Mouse (Mus musculus) lung, postnatal 25 days (tissue): ENCODE measurements around the gene Slc24a3.

Source experiments
- DNase-seq: peaks from one replicate; pipeline ENCODE4 v3.0.0; 2022; ENCODE audit warnings: low spot score

Slc24a3 gene

DNA sequence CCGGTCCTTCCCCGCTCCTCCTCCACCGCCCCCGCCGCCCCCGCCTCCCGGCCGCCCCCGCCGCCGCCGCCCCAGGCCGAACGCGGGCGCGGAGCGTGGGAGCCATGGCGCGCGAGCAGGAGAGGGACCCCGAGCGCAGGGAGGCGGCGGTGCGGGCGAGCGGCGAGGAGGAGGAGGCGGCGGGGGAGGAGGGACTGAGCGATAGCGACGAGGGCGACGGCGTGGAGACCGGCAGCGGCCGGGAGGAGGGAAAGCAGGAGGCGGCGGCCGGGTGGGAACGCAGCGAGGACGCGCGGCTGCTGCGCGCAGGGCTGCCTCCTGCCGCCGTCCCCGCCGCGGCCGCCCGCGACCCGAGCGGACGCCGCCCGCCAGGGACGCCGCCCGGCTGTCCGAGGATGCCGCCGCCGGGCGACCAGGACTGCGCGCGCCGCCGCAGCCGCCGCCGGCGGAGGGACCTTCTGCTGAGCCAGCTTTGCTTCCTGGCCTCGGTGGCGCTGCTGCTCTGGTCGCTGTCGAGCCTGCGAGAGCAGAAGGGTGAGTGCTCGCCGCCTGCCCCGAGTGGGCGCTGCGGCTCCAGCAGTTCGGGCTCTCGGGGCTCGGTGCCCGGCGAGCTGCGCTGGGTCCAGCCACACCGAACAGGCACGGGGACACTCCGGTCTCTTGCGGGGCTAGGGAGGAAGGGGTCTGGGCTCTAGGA, at the start of gene Slc24a3:
Gene Slc24a3, plus strand, starts transcription at position 91 of the 697 bp plus-strand sequence.
- peak; percentile 84 for DNase-seq

DNA sequence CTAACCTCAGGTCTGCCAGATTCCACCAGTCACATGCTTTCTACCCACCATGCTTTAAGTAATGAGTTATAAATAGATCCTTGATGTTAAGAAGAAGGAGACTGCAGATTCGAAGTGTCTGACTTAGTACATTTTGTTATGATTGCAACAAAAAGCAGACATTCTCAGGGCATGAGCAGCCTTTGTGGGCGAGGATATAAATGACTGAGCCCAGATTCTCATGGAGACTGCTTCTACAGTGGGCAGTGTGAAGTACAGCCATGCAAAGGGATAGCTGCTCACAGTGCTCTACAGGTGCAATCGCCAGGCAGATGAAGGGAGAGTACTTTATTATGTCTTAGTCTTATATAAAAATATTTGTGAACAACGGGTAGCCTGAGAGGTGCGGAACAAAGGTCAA, 49.8 kb upstream of the Slc24a3 start:
- no peak for DNase-seq

GRCm38 (mm10) chr2:145127747-145128146, 39.8 kb upstream of the Slc24a3 start:
- DNase-seq: no peak

DNA sequence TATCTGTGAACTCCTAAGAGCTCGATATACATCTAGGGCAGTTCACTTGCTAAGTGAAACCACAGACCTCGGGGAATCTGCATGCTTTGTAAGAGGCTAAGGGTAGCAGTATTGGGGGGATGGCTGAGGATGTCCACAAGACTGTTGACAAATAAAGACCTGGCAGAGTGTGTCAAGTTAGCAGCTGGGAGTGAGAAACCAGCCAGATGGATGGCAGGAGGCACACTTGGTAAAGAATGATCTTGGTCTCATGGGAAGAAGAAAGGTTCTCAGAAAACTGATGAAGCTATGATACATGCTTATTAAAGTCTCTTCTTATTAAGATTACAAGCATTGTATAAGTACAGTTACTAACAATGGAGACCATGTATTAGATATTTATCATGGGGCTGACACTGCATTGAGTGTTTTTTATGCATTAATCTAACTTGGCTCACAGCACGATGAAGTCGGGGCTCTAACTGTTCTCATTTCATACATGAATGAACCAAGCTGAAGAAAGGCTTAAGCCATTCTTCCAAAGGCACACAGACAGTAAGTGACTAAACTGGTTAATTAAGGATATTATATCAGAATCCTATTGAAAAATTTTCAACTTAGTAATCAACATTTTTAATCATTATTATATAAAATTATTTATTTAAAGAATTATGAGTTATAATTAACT, 30.8 kb upstream of the Slc24a3 start:
- no peak for DNase-seq

GRCm38 (mm10) chr2:145150407-145150806, 17.1 kb upstream of the Slc24a3 start:
- no peak for DNase-seq

GRCm38 (mm10) chr2:145150821-145151220, 16.7 kb upstream of the Slc24a3 start:
- DNase-seq: no peak

- no peak for DNase-seq
Observed at GRCm38 (mm10) chr2:145152281-145152680, 15.3 kb upstream of the Slc24a3 start.

GRCm38 (mm10) chr2:145158972-145159371, 8.6 kb upstream of the Slc24a3 start:
- DNase-seq: no peak

- peak; percentile 87 for DNase-seq
Observed at GRCm38 (mm10) chr2:145161046-145161700, 6.4 kb upstream of the Slc24a3 start.

GRCm38 (mm10) chr2:145164086-145164485, 3.5 kb upstream of the Slc24a3 start:
- no peak for DNase-seq

DNA sequence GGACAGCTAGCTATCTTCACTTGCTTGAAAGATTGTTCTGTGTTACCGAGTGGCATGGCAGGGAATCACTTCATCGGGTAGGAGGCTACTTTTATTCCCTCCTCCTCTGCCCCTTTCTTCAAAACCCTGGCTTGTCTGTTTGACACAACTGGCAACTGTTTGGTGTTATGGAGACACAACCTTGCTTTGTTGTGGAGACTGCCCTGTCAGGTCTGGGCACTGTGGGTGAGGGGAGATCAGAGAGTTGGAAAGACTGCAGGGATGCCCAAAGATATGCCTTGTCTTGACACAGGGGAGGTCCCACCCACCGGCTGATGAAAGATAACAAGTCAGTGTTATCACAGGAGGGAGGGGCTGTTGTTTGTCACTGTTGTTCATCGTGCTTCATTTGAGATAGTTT, 3.0 kb upstream of the Slc24a3 start:
- DNase-seq: no peak

DNA sequence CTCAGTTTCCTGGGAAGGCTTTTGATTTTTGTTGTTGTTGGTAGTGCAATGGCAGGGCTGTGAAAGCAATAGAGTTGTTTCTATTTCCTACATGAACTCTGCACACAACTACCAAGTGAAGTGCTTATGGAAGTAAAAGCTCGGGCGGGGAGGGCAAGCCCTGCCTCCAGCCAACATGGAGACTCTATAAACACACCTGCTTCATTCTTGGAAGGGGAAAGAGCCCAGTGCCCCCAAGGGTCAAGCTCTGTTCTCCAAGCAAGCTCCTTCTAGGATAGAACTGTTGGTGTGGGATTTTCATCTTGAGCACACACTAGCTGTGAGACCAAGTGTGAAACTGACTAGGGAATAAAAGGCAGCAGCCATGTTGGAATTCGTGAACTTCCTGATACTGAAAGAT, 2.5 kb upstream of the Slc24a3 start:
- no peak for DNase-seq

GRCm38 (mm10) chr2:145165854-145166253, 1.7 kb upstream of the Slc24a3 start:
- no peak for DNase-seq

- DNase-seq: peak; percentile 69
Observed at GRCm38 (mm10) chr2:145167051-145167663, 397 bp upstream of the Slc24a3 start.

DNA sequence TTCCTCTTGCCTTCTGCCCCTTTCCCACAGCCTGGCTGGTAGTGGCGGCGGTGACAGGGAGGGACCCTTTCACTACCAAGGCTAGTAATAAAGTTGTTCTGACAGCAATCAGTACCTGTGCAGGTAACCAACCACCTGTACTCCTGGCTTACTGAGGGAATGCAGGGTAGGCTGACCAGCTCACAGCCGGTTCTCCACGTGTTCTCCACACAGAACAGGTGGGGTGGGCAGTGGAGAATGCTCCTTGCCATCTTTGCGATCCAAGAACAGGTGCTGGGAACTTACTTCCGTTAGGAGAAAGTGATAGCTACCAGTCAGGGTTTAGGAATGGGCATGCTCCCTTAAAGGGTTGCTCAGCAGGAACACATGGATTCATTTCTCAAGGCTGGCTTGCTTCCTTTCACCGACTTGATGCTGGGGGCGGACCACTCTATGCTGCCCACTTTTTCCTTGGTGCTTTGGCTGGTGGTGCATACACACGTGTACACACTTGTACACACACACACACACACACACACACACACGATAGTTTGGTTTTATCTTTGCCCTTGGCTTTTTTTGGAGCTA, 934 bp downstream of the Slc24a3 start:
- no peak for DNase-seq

DNA sequence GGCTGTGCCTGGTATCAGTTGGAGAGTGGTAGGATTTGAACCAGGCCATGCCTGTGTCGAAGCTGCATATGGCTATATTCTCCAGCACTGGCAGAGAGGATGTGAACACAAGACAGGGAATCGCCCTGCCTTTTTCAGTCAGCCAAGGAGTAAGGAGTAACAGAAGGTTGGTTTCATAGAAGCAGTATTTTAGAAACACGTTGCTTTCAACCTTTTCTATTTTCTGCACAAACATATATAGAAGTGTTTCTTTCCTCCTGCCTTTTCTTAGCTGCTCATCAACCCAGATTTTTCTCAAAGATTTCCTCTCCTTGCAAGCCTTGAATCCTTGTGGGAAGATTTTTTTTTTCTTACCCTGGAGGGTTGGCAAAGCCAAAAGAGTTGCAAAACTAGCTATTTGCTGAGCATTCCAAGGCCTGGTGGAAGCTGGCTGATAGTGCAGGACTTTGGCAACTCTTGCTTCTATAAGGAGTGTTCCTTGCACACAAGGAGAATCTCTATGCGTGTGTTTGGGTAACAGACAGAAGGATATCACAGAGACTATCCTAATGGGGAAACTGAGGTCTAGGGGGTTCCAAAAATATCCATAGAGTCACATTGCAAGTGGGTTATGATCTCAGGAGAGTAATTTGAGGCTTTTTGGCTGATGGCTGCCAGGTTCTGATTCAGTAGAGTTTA, 5.6 kb downstream of the Slc24a3 start:
- peak; percentile 4 for DNase-seq

DNA sequence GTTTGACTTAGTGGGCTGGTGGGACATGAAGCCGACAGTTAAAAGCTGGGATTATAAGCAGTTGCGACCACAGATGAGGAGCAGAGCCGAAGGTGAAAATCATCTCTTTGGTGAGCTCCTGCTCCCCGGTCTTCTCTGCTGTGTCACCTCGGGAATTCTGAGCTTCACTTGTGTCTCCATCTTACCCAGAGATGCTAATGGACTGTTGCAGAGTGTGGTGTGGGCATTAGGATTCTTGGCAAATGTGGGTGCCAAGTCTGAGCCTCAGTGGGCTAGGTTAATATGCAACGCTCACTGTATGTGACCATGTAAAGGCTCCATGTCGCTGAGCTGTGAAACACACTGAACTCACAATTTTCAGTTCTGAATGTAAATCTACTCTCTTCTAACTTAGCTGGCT, 7.5 kb downstream of the Slc24a3 start:
- DNase-seq: no peak

- no peak for DNase-seq
Observed at GRCm38 (mm10) chr2:145182410-145182809, 14.9 kb downstream of the Slc24a3 start.

GRCm38 (mm10) chr2:145188828-145189227, 21.3 kb downstream of the Slc24a3 start:
- no peak for DNase-seq

GRCm38 (mm10) chr2:145196043-145196442, 28.5 kb downstream of the Slc24a3 start:
- DNase-seq: no peak

DNA sequence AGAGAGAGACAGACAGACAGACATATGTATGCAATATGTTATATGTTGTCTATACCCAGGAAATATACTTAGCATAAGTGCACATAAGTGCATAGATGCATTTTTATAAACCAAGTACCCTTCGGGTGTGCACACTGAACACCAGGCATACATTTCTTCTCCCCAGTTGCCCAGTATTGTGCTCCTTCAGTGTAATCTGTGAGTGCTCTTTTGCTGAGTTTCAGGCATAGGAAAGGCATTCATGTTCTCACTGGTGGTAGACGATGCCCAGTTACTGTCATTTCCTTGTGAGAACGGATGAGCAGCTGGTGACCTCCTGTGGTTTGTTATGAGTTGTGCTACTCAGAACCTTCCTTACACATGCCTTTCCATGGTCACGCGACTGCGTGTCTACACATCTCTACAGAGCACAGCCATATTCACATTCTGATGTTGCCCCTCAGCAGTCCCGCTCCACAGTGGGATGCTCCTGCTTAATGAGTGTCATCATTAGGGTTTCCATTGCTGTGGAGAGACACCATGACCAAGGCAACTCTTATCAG, 29.0 kb downstream of the Slc24a3 start:
- no peak for DNase-seq

DNA sequence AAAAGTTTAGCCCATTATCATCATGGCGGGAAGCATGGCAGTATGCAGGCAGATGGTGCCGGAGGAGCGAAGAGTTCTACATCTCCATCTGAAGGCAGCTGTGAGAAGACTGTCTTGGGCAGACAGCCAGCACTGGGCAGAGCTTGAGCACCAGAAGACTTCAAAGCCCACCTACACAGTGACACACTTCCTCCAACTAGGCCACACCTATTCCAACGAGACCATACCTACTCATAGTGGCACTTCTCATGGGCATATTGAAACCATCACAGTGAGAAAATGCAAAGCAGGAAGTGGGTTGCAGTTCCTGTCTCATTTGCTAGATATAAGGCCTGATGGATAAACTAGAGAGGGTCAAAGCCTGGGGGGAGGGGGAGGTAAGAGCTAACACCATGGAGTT, 29.5 kb downstream of the Slc24a3 start:
- peak; percentile 7 for DNase-seq
